Mouse (Mus musculus): ENCODE results near the gene Nectin1. TPM values are rescaled to one million over a fixed set of nuclear protein-coding genes. Genes with fewer than 3 reads are reported as not detected.
A peak's percentile ranks its signal among the peaks of the same experiment; 100 is the strongest.

The Nectin1 gene
- polyA plus RNA-seq, 1 experiment from 2014 or later = 3.3 TPM

GRCm38 (mm10) chr9:43834283-43834682 is 90.5 kb downstream of the Nectin1 start:
- no peaks in the 10 kb centered on the region for H3K27me3 ChIP-seq (replicated peaks; ENCODE audit: control insufficient read depth, insufficient read depth, low read length)
- no peak overlapping the region for H3K4me2 ChIP-seq (ENCODE audit: low read depth, low read length)
- no peak overlapping the region for H3K4me3 ChIP-seq (ENCODE audit: low read length)
- no peaks in the 10 kb centered on the region for H3K36me3 ChIP-seq (ENCODE audit: control insufficient read depth, insufficient read depth, low read length)
- no peaks in the 10 kb centered on the region for H3K4me1 ChIP-seq (ENCODE audit: control insufficient read depth, insufficient read depth, low read length)
- no peaks in the 10 kb centered on the region for H3K9me3 ChIP-seq (ENCODE audit: control insufficient read depth, low read length)
- H3K9ac ChIP-seq (ENCODE audit: low read depth, low read length) = no peak overlapping the region
- 76% methylated on average over 13 of the region's 13 CpGs for WGBS
- no peak overlapping the region for H3K27ac ChIP-seq (ENCODE audit: low read length)
- ATAC-seq = no peak

DNA sequence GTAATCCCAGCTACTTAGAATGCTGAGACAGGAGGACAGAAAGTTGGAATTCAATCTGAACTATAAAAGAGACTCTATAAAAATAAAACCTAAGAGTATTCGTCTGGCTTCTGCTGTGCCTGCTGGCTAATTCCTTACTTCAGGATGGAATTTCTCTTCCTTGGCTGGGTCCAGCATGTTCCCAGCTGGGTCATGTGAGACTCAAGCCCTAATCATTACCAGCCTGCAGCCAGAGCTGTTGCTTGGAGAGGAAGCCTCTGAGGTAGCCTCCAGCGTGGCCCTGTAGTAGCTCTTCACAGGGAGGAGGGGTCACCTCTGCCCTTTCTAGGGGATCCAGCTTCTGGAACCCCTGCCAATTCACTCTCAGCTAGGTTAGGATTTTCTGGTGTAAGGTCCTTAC is 94.8 kb downstream of the Nectin1 start:
- H3K9me3 ChIP-seq (ENCODE audit: control insufficient read depth, low read length) = no peaks in the 10 kb centered on the region
- no peaks in the 10 kb centered on the region for H3K36me3 ChIP-seq (ENCODE audit: control insufficient read depth, insufficient read depth, low read length)
- no peaks in the 10 kb centered on the region for H3K27me3 ChIP-seq (replicated peaks; ENCODE audit: control insufficient read depth, insufficient read depth, low read length)
- no peak overlapping the region for H3K4me3 ChIP-seq (ENCODE audit: low read length)
- no peak overlapping the region for H3K9ac ChIP-seq (ENCODE audit: low read depth, low read length)
- H3K4me1 ChIP-seq (ENCODE audit: control insufficient read depth, insufficient read depth, low read length) = peaks cover 5% of the 10 kb centered on the region
- H3K27ac ChIP-seq (ENCODE audit: low read length) = no peak overlapping the region
- no peak overlapping the region for H3K4me2 ChIP-seq (ENCODE audit: low read depth, low read length)
- 72% methylated on average over 2 of the region's 2 CpGs for WGBS
- ATAC-seq = no peak

GRCm38 (mm10) chr9:43842921-43843577 is 99.3 kb downstream of the Nectin1 start:
- ATAC-seq = peak; percentile 56

DNA sequence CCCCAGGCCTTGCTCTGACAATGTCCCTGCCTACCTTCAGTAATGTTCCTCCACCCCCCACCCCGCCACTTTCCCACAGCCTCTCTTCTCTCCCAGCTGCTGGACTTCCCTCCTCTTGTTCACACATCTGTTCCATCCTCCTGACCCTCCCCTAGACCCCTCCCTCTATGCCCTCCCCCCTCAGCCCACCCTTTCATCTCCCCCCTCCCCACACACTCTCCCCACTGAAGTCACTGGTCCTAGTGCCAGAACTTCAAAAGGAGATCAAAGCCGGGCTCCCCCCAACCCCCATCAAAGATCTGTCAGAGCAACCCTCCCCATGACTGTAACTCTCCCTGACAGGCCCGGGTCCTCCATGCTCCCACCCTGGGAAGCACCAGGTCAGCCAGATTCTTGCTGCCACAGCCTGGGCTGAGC is 99.9 kb downstream of the Nectin1 start:
- H3K27me3 ChIP-seq (replicated peaks; ENCODE audit: control insufficient read depth, insufficient read depth, low read length) = peaks cover 3% of the 10 kb centered on the region; the same call in 1 of the 2 replicates
- H3K36me3 ChIP-seq (ENCODE audit: control insufficient read depth, insufficient read depth, low read length) = no peaks in the 10 kb centered on the region
- no peak overlapping the region for H3K4me2 ChIP-seq (ENCODE audit: low read depth, low read length)
- WGBS = 9% methylated on average over 3 of the region's 3 CpGs
- H3K9ac ChIP-seq (ENCODE audit: low read depth, low read length) = no peak overlapping the region
- H3K4me3 ChIP-seq (ENCODE audit: low read length) = no peak overlapping the region
- no peak for ATAC-seq
- H3K4me1 ChIP-seq (ENCODE audit: control insufficient read depth, insufficient read depth, low read length) = peaks cover 5% of the 10 kb centered on the region
- H3K27ac ChIP-seq (ENCODE audit: low read length) = no peak overlapping the region
- no peaks in the 10 kb centered on the region for H3K9me3 ChIP-seq (ENCODE audit: control insufficient read depth, low read length)

More at GRCm38 (mm10) chr9:43842921-43843577, 99.3 kb downstream of the Nectin1 start:
- Histone ChIP-seq H3K4me2 (ENCODE audit: low read depth, low read length) (no peak overlapping the region), H3K9me3 (ENCODE audit: control insufficient read depth, low read length) (no peaks in the 10 kb centered on the region), H3K4me3 (ENCODE audit: low read length) (no peak overlapping the region), H3K36me3 (ENCODE audit: control insufficient read depth, insufficient read depth, low read length) (no peaks in the 10 kb centered on the region), H3K27me3 (replicated peaks; ENCODE audit: control insufficient read depth, insufficient read depth, low read length) (peaks cover 3% of the 10 kb centered on the region; the same call in 1 of the 2 replicates), H3K4me1 (ENCODE audit: control insufficient read depth, insufficient read depth, low read length) (peaks cover 5% of the 10 kb centered on the region), H3K27ac (ENCODE audit: low read length) (no peak overlapping the region), H3K9ac (ENCODE audit: low read depth, low read length) (no peak overlapping the region)
- 9% methylated on average over 7 of the region's 8 CpGs for WGBS

DNA sequence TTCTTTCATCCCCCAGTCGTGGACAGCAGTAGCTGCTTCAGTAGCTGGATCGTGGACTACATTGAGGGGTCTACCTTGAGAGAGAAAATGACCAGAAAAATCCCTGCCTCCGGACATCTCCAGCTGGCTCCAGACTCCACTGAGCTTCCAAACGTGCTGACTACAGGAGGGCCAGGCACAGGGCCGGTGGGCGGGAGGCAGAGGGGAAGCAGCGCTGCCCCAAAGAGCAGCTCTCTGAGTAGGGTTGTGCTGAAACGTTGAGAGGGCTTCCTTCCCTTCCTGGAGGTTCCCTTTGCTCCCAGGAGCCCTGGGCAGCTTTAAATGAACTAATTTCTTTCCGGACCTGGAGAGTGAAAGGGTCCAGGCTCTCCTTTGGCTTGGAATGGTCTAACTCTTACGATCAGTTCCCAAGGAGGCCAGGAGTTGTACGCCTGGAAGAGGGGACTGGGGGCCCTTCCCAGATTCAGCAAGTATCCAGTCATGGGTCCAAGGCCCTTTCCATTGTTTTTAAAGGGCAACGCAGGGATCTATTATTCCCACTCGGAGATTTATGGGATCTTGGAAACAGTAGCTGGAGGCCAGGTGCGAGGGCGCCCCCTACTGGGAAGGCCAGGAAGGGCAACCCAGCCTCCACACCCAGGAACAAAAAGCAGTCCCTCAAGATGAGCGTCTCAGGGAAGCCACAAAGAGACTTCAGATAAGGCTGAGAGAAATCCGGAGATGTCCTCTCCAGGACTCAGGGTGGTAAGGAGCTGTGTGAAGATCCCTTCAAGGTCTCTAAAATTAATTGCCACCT is 102.1 kb downstream of the Nectin1 start:
- Histone ChIP-seq H3K4me1 (ENCODE audit: control insufficient read depth, insufficient read depth, low read length) (peaks cover 5% of the 10 kb centered on the region), H3K4me3 (ENCODE audit: low read length) (no peak overlapping the region), H3K27me3 (replicated peaks; ENCODE audit: control insufficient read depth, insufficient read depth, low read length) (peaks cover 3% of the 10 kb centered on the region; the same call in 1 of the 2 replicates), H3K9me3 (ENCODE audit: control insufficient read depth, low read length) (no peaks in the 10 kb centered on the region), H3K4me2 (ENCODE audit: low read depth, low read length) (no peak overlapping the region), H3K36me3 (ENCODE audit: control insufficient read depth, insufficient read depth, low read length) (no peaks in the 10 kb centered on the region), H3K9ac (ENCODE audit: low read depth, low read length) (no peak overlapping the region), H3K27ac (ENCODE audit: low read length) (no peak overlapping the region)
- WGBS = 9% methylated on average over 17 of the region's 17 CpGs
- ATAC-seq = no peak

- 57% methylated on average over 5 of the region's 5 CpGs for WGBS
- H3K27me3 ChIP-seq (replicated peaks; ENCODE audit: control insufficient read depth, insufficient read depth, low read length) = peaks cover 3% of the 10 kb centered on the region; the same call in 1 of the 2 replicates
- no peak overlapping the region for H3K27ac ChIP-seq (ENCODE audit: low read length)
- no peak overlapping the region for H3K9ac ChIP-seq (ENCODE audit: low read depth, low read length)
- H3K4me2 ChIP-seq (ENCODE audit: low read depth, low read length) = no peak overlapping the region
- H3K9me3 ChIP-seq (ENCODE audit: control insufficient read depth, low read length) = no peaks in the 10 kb centered on the region
- peaks cover 5% of the 10 kb centered on the region for H3K4me1 ChIP-seq (ENCODE audit: control insufficient read depth, insufficient read depth, low read length)
- no peaks in the 10 kb centered on the region for H3K36me3 ChIP-seq (ENCODE audit: control insufficient read depth, insufficient read depth, low read length)
- ATAC-seq = no peak
- H3K4me3 ChIP-seq (ENCODE audit: low read length) = no peak overlapping the region
Observed at GRCm38 (mm10) chr9:43847861-43848260, 104.1 kb downstream of the Nectin1 start.

- H3K4me3 ChIP-seq (ENCODE audit: low read length) = no peak overlapping the region
Observed at GRCm38 (mm10) chr9:43850281-43850680, 106.5 kb downstream of the Nectin1 start.

GRCm38 (mm10) chr9:43851154-43851553 is 107.4 kb downstream of the Nectin1 start:
- H3K27ac ChIP-seq (ENCODE audit: low read length) = no peak overlapping the region
- no peak overlapping the region for H3K4me2 ChIP-seq (ENCODE audit: low read depth, low read length)
- no peak overlapping the region for H3K4me3 ChIP-seq (ENCODE audit: low read length)
- no peak overlapping the region for H3K9ac ChIP-seq (ENCODE audit: low read depth, low read length)
- H3K9me3 ChIP-seq (ENCODE audit: control insufficient read depth, low read length) = no peaks in the 10 kb centered on the region
- no peak for ATAC-seq
- no peaks in the 10 kb centered on the region for H3K4me1 ChIP-seq (ENCODE audit: control insufficient read depth, insufficient read depth, low read length)
- no peaks in the 10 kb centered on the region for H3K27me3 ChIP-seq (replicated peaks; ENCODE audit: control insufficient read depth, insufficient read depth, low read length)
- whole genome bisulfite sequencing = 65% methylated on average over 7 of the region's 7 CpGs
- no peaks in the 10 kb centered on the region for H3K36me3 ChIP-seq (ENCODE audit: control insufficient read depth, insufficient read depth, low read length)

More at GRCm38 (mm10) chr9:43850281-43850680, 106.5 kb downstream of the Nectin1 start:
- H3K36me3 ChIP-seq (ENCODE audit: control insufficient read depth, insufficient read depth, low read length) = no peaks in the 10 kb centered on the region
- no peak overlapping the region for H3K4me2 ChIP-seq (ENCODE audit: low read depth, low read length)
- H3K27me3 ChIP-seq (replicated peaks; ENCODE audit: control insufficient read depth, insufficient read depth, low read length) = peaks cover 2% of the 10 kb centered on the region; the same call in 1 of the 2 replicates
- H3K9me3 ChIP-seq (ENCODE audit: control insufficient read depth, low read length) = no peaks in the 10 kb centered on the region
- ATAC-seq = no peak
- H3K9ac ChIP-seq (ENCODE audit: low read depth, low read length) = no peak overlapping the region
- no peak overlapping the region for H3K27ac ChIP-seq (ENCODE audit: low read length)
- WGBS = 76% methylated on average over 8 of the region's 8 CpGs
- H3K4me1 ChIP-seq (ENCODE audit: control insufficient read depth, insufficient read depth, low read length) = no peaks in the 10 kb centered on the region; the same call in 1 of the 2 replicates

DNA sequence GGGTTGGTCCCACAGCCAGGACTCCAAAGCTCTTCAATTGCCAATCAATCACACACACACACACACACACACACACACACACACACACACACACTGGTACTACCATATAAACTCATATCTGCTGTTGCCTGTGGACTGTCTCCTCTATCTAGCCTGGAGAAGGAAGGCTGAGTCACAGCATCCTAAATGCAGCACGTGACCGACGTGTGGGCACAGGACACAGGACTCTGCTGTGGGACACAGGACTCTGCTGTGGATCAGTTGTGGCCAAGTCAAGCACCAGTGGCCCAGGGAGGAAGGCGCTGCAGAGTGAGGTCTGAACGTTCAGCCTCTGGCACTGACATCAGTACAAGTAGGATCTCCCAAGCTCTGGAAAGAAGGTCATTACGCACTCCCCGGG is 112.1 kb downstream of the Nectin1 start:
- no peaks in the 10 kb centered on the region for H3K9me3 ChIP-seq (ENCODE audit: control insufficient read depth, low read length)
- no peak overlapping the region for H3K4me3 ChIP-seq (ENCODE audit: low read length)
- H3K27ac ChIP-seq (ENCODE audit: low read length) = no peak overlapping the region
- H3K27me3 ChIP-seq (replicated peaks; ENCODE audit: control insufficient read depth, insufficient read depth, low read length) = no peaks in the 10 kb centered on the region
- no peaks in the 10 kb centered on the region for H3K4me1 ChIP-seq (ENCODE audit: control insufficient read depth, insufficient read depth, low read length)
- H3K4me2 ChIP-seq (ENCODE audit: low read depth, low read length) = no peak overlapping the region
- H3K36me3 ChIP-seq (ENCODE audit: control insufficient read depth, insufficient read depth, low read length) = no peaks in the 10 kb centered on the region
- WGBS = 88% methylated on average over 7 of the region's 7 CpGs
- no peak for ATAC-seq
- H3K9ac ChIP-seq (ENCODE audit: low read depth, low read length) = no peak overlapping the region

All from intestine, embryonic 16.5 days (tissue).